Mouse (Mus musculus): ENCODE measurements around the gene Gm37240. TPM values are rescaled to one million over a fixed set of nuclear protein-coding genes. Genes with fewer than 3 reads are reported as not detected.
A peak's percentile ranks its signal among the peaks of the same experiment; 100 is the strongest.

Gene Gm37240
- total and polyA plus RNA-seq, 3 experiments, result not detected

GRCm38 (mm10) chr3:84467419-84468110 lies 1419.8 kb downstream of the Gm37240 start:
- Histone ChIP-seq H3K9me3 (replicated peaks) (peaks cover 3% of the 10 kb centered on the region; the same call in 1 of the 2 replicates), H3K4me1 (ENCODE audit: insufficient read depth, low read depth, low read length) (peaks cover 59% of the 10 kb centered on the region), H3K4me3 (ENCODE audit: low read depth, low read length) (peak overlapping the region; percentile 44; the same call in 1 of the 2 replicates), H3K36me3 (replicated peaks) (peaks cover 21% of the 10 kb centered on the region), H3K27me3 (ENCODE audit: insufficient read depth, low read length) (no peaks in the 10 kb centered on the region)
- ATAC-seq (ENCODE audit: extremely low read depth, insufficient number of reproducible peaks, low FRiP score, poor library complexity, severe bottlenecking) (no peak), DNase-seq (ENCODE audit: low spot score) (no peak)
- TF ChIP-seq GATA2 (IDR thresholded peaks at IDR 0.05; ENCODE audit: borderline replicate concordance, low read depth, low read length) (no peak), GATA1 (IDR thresholded peaks at IDR 0.05; ENCODE audit: borderline replicate concordance, low read length) (no peak), TAL1 (conservative IDR thresholded peaks at IDR 0.05; ENCODE audit: low read depth, low read length) (no peak), CTCF (IDR thresholded peaks at IDR 0.05; ENCODE audit: low read depth, low read length) (no peak), POLR2AphosphoS5 (IDR thresholded peaks at IDR 0.05; ENCODE audit: insufficient replicate concordance, low read depth, low read length) (no peak)

- H3K4me1 ChIP-seq (ENCODE audit: insufficient read depth, low read depth, low read length), result peaks cover 59% of the 10 kb centered on the region
- no peak for ATAC-seq (ENCODE audit: extremely low read depth, insufficient number of reproducible peaks, low FRiP score, poor library complexity, severe bottlenecking)
These were observed 1421.4 kb downstream of the Gm37240 start for GRCm38 (mm10) chr3:84465822-84466500.

GRCm38 (mm10) chr3:84461687-84462086 lies 1425.6 kb downstream of the Gm37240 start:
- H3K4me1 ChIP-seq (ENCODE audit: insufficient read depth, low read depth, low read length), result peaks cover 57% of the 10 kb centered on the region
- H3K4me3 ChIP-seq (ENCODE audit: low read depth, low read length), result no peak overlapping the region; the same call in 1 of the 2 replicates
- DNase-seq (ENCODE audit: low spot score) (no peak), ATAC-seq (ENCODE audit: extremely low read depth, insufficient number of reproducible peaks, low FRiP score, poor library complexity, severe bottlenecking) (no peak)
- H3K36me3 ChIP-seq (replicated peaks), result peaks cover 14% of the 10 kb centered on the region
- no peaks in the 10 kb centered on the region for H3K27me3 ChIP-seq (ENCODE audit: insufficient read depth, low read length)
- no peaks in the 10 kb centered on the region for H3K9me3 ChIP-seq (replicated peaks)
- no peak for TF ChIP-seq TAL1 (conservative IDR thresholded peaks at IDR 0.05; ENCODE audit: low read depth, low read length)

More at GRCm38 (mm10) chr3:84465822-84466500, 1421.4 kb downstream of the Gm37240 start:
- TF ChIP-seq CTCF (IDR thresholded peaks at IDR 0.05; ENCODE audit: low read depth, low read length) (no peak), TAL1 (conservative IDR thresholded peaks at IDR 0.05; ENCODE audit: low read depth, low read length) (no peak), GATA1 (IDR thresholded peaks at IDR 0.05; ENCODE audit: borderline replicate concordance, low read length) (no peak), GATA2 (IDR thresholded peaks at IDR 0.05; ENCODE audit: borderline replicate concordance, low read depth, low read length) (no peak), POLR2AphosphoS5 (IDR thresholded peaks at IDR 0.05; ENCODE audit: insufficient replicate concordance, low read depth, low read length) (no peak)
- Histone ChIP-seq H3K36me3 (replicated peaks) (peaks cover 16% of the 10 kb centered on the region), H3K9me3 (replicated peaks) (peaks cover 3% of the 10 kb centered on the region; the same call in 1 of the 2 replicates), H3K4me3 (ENCODE audit: low read depth, low read length) (no peak overlapping the region), H3K27me3 (ENCODE audit: insufficient read depth, low read length) (no peaks in the 10 kb centered on the region)
- no peak for DNase-seq (ENCODE audit: low spot score)

GRCm38 (mm10) chr3:84460952-84461351 lies 1426.4 kb downstream of the Gm37240 start:
- no peaks in the 10 kb centered on the region for H3K9me3 ChIP-seq (replicated peaks)
- ATAC-seq (ENCODE audit: extremely low read depth, insufficient number of reproducible peaks, low FRiP score, poor library complexity, severe bottlenecking), result peak; percentile 96
- H3K4me1 ChIP-seq (ENCODE audit: insufficient read depth, low read depth, low read length), result peaks cover 61% of the 10 kb centered on the region
- no peaks in the 10 kb centered on the region for H3K27me3 ChIP-seq (ENCODE audit: insufficient read depth, low read length)
- TF ChIP-seq POLR2AphosphoS5 (IDR thresholded peaks at IDR 0.05; ENCODE audit: insufficient replicate concordance, low read depth, low read length) (no peak), GATA1 (IDR thresholded peaks at IDR 0.05; ENCODE audit: borderline replicate concordance, low read length) (no peak), TAL1 (conservative IDR thresholded peaks at IDR 0.05; ENCODE audit: low read depth, low read length) (peak; percentile 21; the same call in 1 of the 2 replicates)
- peak; percentile 60 for DNase-seq (ENCODE audit: low spot score)
- peak overlapping the region; percentile 54; the same call in 1 of the 2 replicates for H3K4me3 ChIP-seq (ENCODE audit: low read depth, low read length)
- H3K36me3 ChIP-seq (replicated peaks), result peaks cover 16% of the 10 kb centered on the region

GRCm38 (mm10) chr3:84460499-84460898 lies 1426.8 kb downstream of the Gm37240 start:
- TF ChIP-seq GATA2 (IDR thresholded peaks at IDR 0.05; ENCODE audit: borderline replicate concordance, low read depth, low read length) (no peak), GATA1 (IDR thresholded peaks at IDR 0.05; ENCODE audit: borderline replicate concordance, low read length) (no peak), TAL1 (conservative IDR thresholded peaks at IDR 0.05; ENCODE audit: low read depth, low read length) (no peak), CTCF (IDR thresholded peaks at IDR 0.05; ENCODE audit: low read depth, low read length) (no peak), POLR2AphosphoS5 (IDR thresholded peaks at IDR 0.05; ENCODE audit: insufficient replicate concordance, low read depth, low read length) (no peak)
- DNase-seq (ENCODE audit: low spot score) (no peak), ATAC-seq (ENCODE audit: extremely low read depth, insufficient number of reproducible peaks, low FRiP score, poor library complexity, severe bottlenecking) (no peak)
- H3K27me3 ChIP-seq (ENCODE audit: insufficient read depth, low read length), result no peaks in the 10 kb centered on the region
- H3K4me1 ChIP-seq (ENCODE audit: insufficient read depth, low read depth, low read length), result peaks cover 63% of the 10 kb centered on the region
- peak overlapping the region; percentile 54; the same call in 1 of the 2 replicates for H3K4me3 ChIP-seq (ENCODE audit: low read depth, low read length)
- H3K36me3 ChIP-seq (replicated peaks), result peaks cover 16% of the 10 kb centered on the region
- no peaks in the 10 kb centered on the region for H3K9me3 ChIP-seq (replicated peaks)

- H3K4me1 ChIP-seq (ENCODE audit: insufficient read depth, low read depth, low read length), result peaks cover 72% of the 10 kb centered on the region
These were observed 1431.4 kb downstream of the Gm37240 start for GRCm38 (mm10) chr3:84455733-84456417.

More at GRCm38 (mm10) chr3:84455733-84456417, 1431.4 kb downstream of the Gm37240 start:
- peaks cover 35% of the 10 kb centered on the region for H3K36me3 ChIP-seq (replicated peaks)
- H3K4me3 ChIP-seq (ENCODE audit: low read depth, low read length), result peak overlapping the region; percentile 59; the same call in 1 of the 2 replicates
- no peaks in the 10 kb centered on the region for H3K9me3 ChIP-seq (replicated peaks)
- peaks cover 4% of the 10 kb centered on the region; the same call in 1 of the 2 replicates for H3K27me3 ChIP-seq (ENCODE audit: insufficient read depth, low read length)
- TF ChIP-seq GATA1 (IDR thresholded peaks at IDR 0.05; ENCODE audit: borderline replicate concordance, low read length), result no peak
- peak; percentile 87 for TF ChIP-seq TAL1 (conservative IDR thresholded peaks at IDR 0.05; ENCODE audit: low read depth, low read length)
- peak; percentile 81 for ATAC-seq (ENCODE audit: extremely low read depth, insufficient number of reproducible peaks, low FRiP score, poor library complexity, severe bottlenecking)
- peak; percentile 56 for DNase-seq (ENCODE audit: low spot score)
